Mouse (Mus musculus): Measurements from ENCODE around the gene Ear1.
"Not testable (repeated sequence)": the region's sequence is repeated elsewhere in the genome, so short reads cannot be mapped to it uniquely, and the experiment has no call there.

DNA sequence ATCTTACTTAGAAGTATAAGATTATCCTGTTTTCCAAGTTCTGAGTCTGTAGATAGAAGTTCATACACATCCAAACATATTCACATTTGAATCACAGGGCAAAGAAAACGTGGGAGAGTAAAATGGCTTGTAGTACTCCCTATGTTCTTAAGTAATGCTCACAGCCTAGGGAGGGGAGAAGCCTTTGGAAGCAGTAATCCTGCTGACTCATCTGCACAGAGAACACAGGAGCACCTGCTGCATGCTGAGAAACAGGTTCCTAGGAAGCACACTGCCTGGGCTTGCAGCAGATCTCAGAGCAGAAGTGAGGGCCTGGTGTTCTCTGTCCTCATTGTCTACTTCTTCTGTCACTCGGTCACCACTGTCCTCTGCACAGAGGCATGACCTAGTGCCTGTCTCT is 20.0 kb upstream of the Ear1 start:
- TF ChIP-seq CTCF (IDR thresholded peaks at IDR 0.05; ENCODE audit: low read depth); EP300 (optimal IDR thresholded peaks at IDR 0.05): not testable (repeated sequence)

Data from stomach, postnatal 0 days (tissue).